Mouse (Mus musculus) MEL (cell line): Measurements from ENCODE around the gene Dennd2a. TPM values are rescaled to one million over a fixed set of nuclear protein-coding genes. Genes with fewer than 3 reads are reported as not detected.

Experiments
- DNase-seq: peaks from one replicate; pipeline ENCODE4 v3.0.0; 2011; ENCODE audit warnings: low read depth, low spot score
- H3K27ac ChIP-seq: 2 replicates; pipeline ENCODE4 v1.5.1; 2012; ENCODE audit warnings: low read depth, mild to moderate bottlenecking, control low read depth, low read length, moderate library complexity; ENCODE audit not compliant: control insufficient read depth
- H3K27me3 ChIP-seq, 2 experiments: fragments of 150-350 bp in 1 of 2; sonication (generic) in 1 of 2; 2 replicates each; pipeline ENCODE4 v1.6.1; 2012; ENCODE audit warnings: low read length in 2 of 2, mild to moderate bottlenecking in 2 of 2, improper control_type of control experiment in 1 of 2, moderate library complexity in 1 of 2; ENCODE audit not compliant: insufficient read depth in 2 of 2, control insufficient read depth in 1 of 2
- H3K36me3 ChIP-seq, 2 experiments: 2 replicates each; pipeline ENCODE4 v1.6.1; 2012 to 2014; ENCODE audit warnings: low read length in 2 of 2, improper control_type of control experiment in 1 of 2, inconsistent platforms in 1 of 2, mild to moderate bottlenecking in 1 of 2; ENCODE audit not compliant: insufficient read depth in 2 of 2, control insufficient read depth in 1 of 2
- H3K4me1 ChIP-seq, 2 experiments: fragments of 150-350 bp in 1 of 2; sonication (generic) in 1 of 2; 2 replicates each; pipeline ENCODE4 v1.6.1; 2012; ENCODE audit warnings: low read length in 2 of 2, improper control_type of control experiment in 1 of 2, mild to moderate bottlenecking in 1 of 2; ENCODE audit not compliant: insufficient read depth in 2 of 2, control insufficient read depth in 1 of 2
- H3K4me3 ChIP-seq, 2 experiments: fragments of 150-350 bp in 1 of 2; sonication (generic) in 1 of 2; 2 replicates each; pipeline ENCODE4 v1.5.1; 2012; ENCODE audit warnings: low read depth in 2 of 2, low read length in 2 of 2, mild to moderate bottlenecking in 2 of 2, moderate library complexity in 2 of 2, control low read depth in 1 of 2, improper control_type of control experiment in 1 of 2; ENCODE audit not compliant: control insufficient read depth in 1 of 2, insufficient read depth in 1 of 2
- H3K79me2 ChIP-seq: 2 replicates; pipeline ENCODE4 v1.6.1; 2012; ENCODE audit warnings: mild to moderate bottlenecking, low read length, moderate library complexity; ENCODE audit not compliant: control insufficient read depth, poor library complexity, insufficient read depth
- H3K9ac ChIP-seq: 2 replicates; pipeline ENCODE4 v1.6.1; 2012; ENCODE audit warnings: low read depth, mild to moderate bottlenecking, control low read depth, low read length, moderate library complexity; ENCODE audit not compliant: control insufficient read depth, poor library complexity, severe bottlenecking
- H3K9me3 ChIP-seq: fragments of 150-350 bp; sonication (generic); replicated peaks from 2 replicates; pipeline ENCODE4 v1.6.1; 2012; ENCODE audit warnings: mild to moderate bottlenecking, low read length, improper control_type of control experiment, moderate library complexity; ENCODE audit not compliant: insufficient read depth
- BHLHE40 ChIP-seq: IDR thresholded peaks from 2 replicates; pipeline ENCODE4 v1.6.1; 2012; ENCODE audit warnings: low read depth, mild to moderate bottlenecking, inconsistent platforms, low read length, improper control_type of control experiment, borderline replicate concordance
- CHD1 ChIP-seq: IDR thresholded peaks from 2 replicates; pipeline ENCODE4 v1.6.1; 2012; ENCODE audit warnings: low read depth, mild to moderate bottlenecking, inconsistent platforms, low read length, improper control_type of control experiment
- CHD2 ChIP-seq: IDR thresholded peaks from 2 replicates; pipeline ENCODE4 v1.6.1; 2011; ENCODE audit warnings: low read length, improper control_type of control experiment
- CTCF ChIP-seq, 3 experiments: IDR thresholded peaks in 2 of 3; conservative IDR thresholded peaks in 1 of 3; 2 replicates each; pipeline ENCODE4 v1.5.1; 2011 to 2012; ENCODE audit warnings: low read length in 3 of 3, low read depth in 2 of 3, mild to moderate bottlenecking in 2 of 3, improper control_type of control experiment in 1 of 3, inconsistent platforms in 1 of 3, mixed read lengths in 1 of 3, moderate library complexity in 1 of 3; ENCODE audit not compliant: control insufficient read depth in 1 of 3, insufficient read depth in 1 of 3, poor library complexity in 1 of 3, severe bottlenecking in 1 of 3
- E2F4 ChIP-seq: IDR thresholded peaks from 2 replicates; pipeline ENCODE4 v1.6.1; 2011; ENCODE audit warnings: low read depth, low read length, improper control_type of control experiment, borderline replicate concordance
- ELF1 ChIP-seq: IDR thresholded peaks from 2 replicates; pipeline ENCODE4 v1.6.1; 2014; ENCODE audit warnings: low read depth, mild to moderate bottlenecking, inconsistent platforms, low read length, improper control_type of control experiment, moderate library complexity
- EP300 ChIP-seq, 2 experiments: IDR thresholded peaks; 2 replicates each; pipeline ENCODE4 v1.6.1; 2011; ENCODE audit warnings: improper control_type of control experiment in 2 of 2, low read length in 2 of 2, low read depth in 1 of 2, mild to moderate bottlenecking in 1 of 2
- ETS1 ChIP-seq: IDR thresholded peaks from 2 replicates; pipeline ENCODE4 v1.6.1; 2012; ENCODE audit warnings: low read depth, mild to moderate bottlenecking, inconsistent platforms, low read length, improper control_type of control experiment, moderate library complexity
- GABPA ChIP-seq: IDR thresholded peaks from 2 replicates; pipeline ENCODE4 v1.6.1; 2012; ENCODE audit warnings: low read depth, mild to moderate bottlenecking, inconsistent platforms, low read length, improper control_type of control experiment, moderate library complexity
- GATA1 ChIP-seq: IDR thresholded peaks from 2 replicates; pipeline ENCODE4 v1.6.1; 2011; ENCODE audit warnings: low read depth, low read length, improper control_type of control experiment
- HCFC1 ChIP-seq: IDR thresholded peaks from 2 replicates; pipeline ENCODE4 v1.6.1; 2012; ENCODE audit warnings: low read depth, mild to moderate bottlenecking, inconsistent platforms, low read length, improper control_type of control experiment, moderate library complexity
- KAT2A ChIP-seq: conservative IDR thresholded peaks from 2 replicates; pipeline ENCODE4 v1.6.1; 2012; ENCODE audit warnings: low read depth, low read length, improper control_type of control experiment, inconsistent platforms
- MAFK ChIP-seq: IDR thresholded peaks from 2 replicates; pipeline ENCODE4 v1.6.1; 2011; ENCODE audit warnings: low read depth, mild to moderate bottlenecking, low read length, improper control_type of control experiment, borderline replicate concordance
- MAX ChIP-seq: IDR thresholded peaks from 2 replicates; pipeline ENCODE4 v1.6.1; 2011; ENCODE audit warnings: low read length, improper control_type of control experiment
- MEF2A ChIP-seq: IDR thresholded peaks from 2 replicates; pipeline ENCODE4 v1.6.1; 2014; ENCODE audit warnings: low read depth, mild to moderate bottlenecking, inconsistent platforms, low read length, improper control_type of control experiment; ENCODE audit not compliant: poor library complexity, insufficient replicate concordance, severe bottlenecking; ENCODE audit errors: extremely low read depth
- MXI1 ChIP-seq: IDR thresholded peaks from 2 replicates; pipeline ENCODE4 v1.6.1; 2011; ENCODE audit warnings: mild to moderate bottlenecking, low read depth, low read length, improper control_type of control experiment
- MYC ChIP-seq: IDR thresholded peaks from 2 replicates; pipeline ENCODE4 v1.6.1; 2011; ENCODE audit warnings: low read depth, mild to moderate bottlenecking, low read length, improper control_type of control experiment, moderate library complexity
- NRF1 ChIP-seq: IDR thresholded peaks from 2 replicates; pipeline ENCODE4 v1.6.1; 2014; ENCODE audit warnings: low read depth, mild to moderate bottlenecking, inconsistent platforms, low read length, improper control_type of control experiment, moderate library complexity; ENCODE audit not compliant: poor library complexity, insufficient read depth, severe bottlenecking
- POLR2AphosphoS2 ChIP-seq: IDR thresholded peaks from 2 replicates; pipeline ENCODE4 v1.6.1; 2011; ENCODE audit warnings: low read length, improper control_type of control experiment
- POLR2AphosphoS5 ChIP-seq: IDR thresholded peaks from 2 replicates; pipeline ENCODE4 v1.6.1; 2012; ENCODE audit warnings: low read depth, borderline replicate concordance, mild to moderate bottlenecking, inconsistent platforms, low read length, moderate library complexity, mixed read lengths
- RCOR1 ChIP-seq: IDR thresholded peaks from 2 replicates; pipeline ENCODE4 v1.6.1; 2012; ENCODE audit warnings: low read depth, mild to moderate bottlenecking, inconsistent platforms, low read length, improper control_type of control experiment
- SMC3 ChIP-seq: IDR thresholded peaks from 2 replicates; pipeline ENCODE4 v1.6.1; 2011; ENCODE audit warnings: low read depth, low read length, improper control_type of control experiment
- TAL1 ChIP-seq: IDR thresholded peaks from 2 replicates; pipeline ENCODE4 v1.6.1; 2012; ENCODE audit warnings: mild to moderate bottlenecking, inconsistent platforms, low read length, moderate library complexity, mixed read lengths
- TCF12 ChIP-seq: IDR thresholded peaks from 2 replicates; pipeline ENCODE4 v1.6.1; 2014; ENCODE audit warnings: low read depth, mild to moderate bottlenecking, inconsistent platforms, low read length, improper control_type of control experiment, moderate library complexity
- UBTF ChIP-seq: IDR thresholded peaks from 2 replicates; pipeline ENCODE4 v1.6.1; 2012; ENCODE audit warnings: low read depth, mild to moderate bottlenecking, inconsistent platforms, low read length, improper control_type of control experiment, moderate library complexity, borderline replicate concordance; ENCODE audit not compliant: insufficient read depth
- USF2 ChIP-seq, 2 experiments: IDR thresholded peaks; 2 replicates each; pipeline ENCODE4 v1.6.1; 2011 to 2012; ENCODE audit warnings: improper control_type of control experiment in 2 of 2, low read length in 2 of 2, borderline replicate concordance in 1 of 2, inconsistent platforms in 1 of 2, low read depth in 1 of 2, mild to moderate bottlenecking in 1 of 2; ENCODE audit not compliant: insufficient read depth in 1 of 2
- ZC3H11A ChIP-seq: IDR thresholded peaks from 2 replicates; pipeline ENCODE4 v1.6.1; 2012; ENCODE audit warnings: low read depth, mild to moderate bottlenecking, inconsistent platforms, low read length, improper control_type of control experiment
- ZKSCAN1 ChIP-seq: IDR thresholded peaks from 2 replicates; pipeline ENCODE4 v1.6.1; 2012; ENCODE audit warnings: low read depth, mild to moderate bottlenecking, inconsistent platforms, low read length, improper control_type of control experiment, moderate library complexity
- ZMIZ1 ChIP-seq: IDR thresholded peaks from 2 replicates; pipeline ENCODE4 v1.6.1; 2012; ENCODE audit warnings: low read depth, mild to moderate bottlenecking, inconsistent platforms, low read length, improper control_type of control experiment, moderate library complexity
- polyA plus RNA-seq, 2 experiments: library from polyadenylated mRNA; stranded (reverse) in 1 of 2; unstranded in 1 of 2; fragments of >175 nt in 1 of 2; fragments of >200 nt in 1 of 2; gene quantifications; 2 replicates each; pipeline versions ENCODE4 v1.2.1 to v1.2.4; 2012; ENCODE audit warnings: low replicate concordance in 2 of 2, low read depth in 1 of 2; ENCODE audit not compliant: insufficient read length in 2 of 2, insufficient read depth in 1 of 2, missing spikeins in 1 of 2
- total RNA-seq: library from RNA; depleted of rRNA; stranded (reverse); fragments of 300-350 nt; gene quantifications from 2 replicates; pipeline ENCODE4 v1.2.3, GENCODE M21; 2012

The Dennd2a gene
- total and polyA plus RNA-seq, 3 experiments = 0.15 TPM; not detected in 2

DNA sequence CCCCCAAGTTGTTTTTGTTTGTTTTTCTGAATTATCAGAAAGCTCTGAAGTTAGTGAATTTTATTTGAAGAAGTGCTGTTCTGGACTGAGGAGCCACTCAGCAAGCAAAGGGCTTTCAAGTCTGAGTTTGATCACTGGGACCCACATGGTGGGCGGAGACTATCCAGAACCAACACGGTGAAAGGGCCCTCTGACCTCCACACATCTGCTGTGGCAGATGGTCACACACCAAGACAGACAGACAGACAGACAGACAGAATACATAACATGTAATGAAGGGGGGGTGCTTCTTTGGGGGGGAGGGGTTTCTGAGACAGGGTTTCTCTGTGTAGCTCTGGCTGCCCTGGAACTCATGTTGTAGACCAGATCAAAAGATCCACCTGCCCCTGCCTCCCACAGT lies 17.1 kb downstream of the Dennd2a start:
- no peak for DNase-seq
- H3K79me2 ChIP-seq = no peaks in the 10 kb centered on the region
- H3K9ac ChIP-seq = no peak overlapping the region
- no peaks in the 10 kb centered on the region for H3K9me3 ChIP-seq
- no peaks in the 10 kb centered on the region; a peak in 1 of 4 replicates for H3K27me3 ChIP-seq
- H3K4me3 ChIP-seq = no peak overlapping the region
- no peak overlapping the region for H3K27ac ChIP-seq
- no peaks in the 10 kb centered on the region for H3K4me1 ChIP-seq
- no peaks in the 10 kb centered on the region for H3K36me3 ChIP-seq
- TF ChIP-seq EP300 (IDR thresholded peaks at IDR 0.05; ENCODE audit: low read depth in 1 of 2, low read length in 2 of 2) (no peak), TAL1 (no peak), MYC (no peak), MAX (no peak), UBTF (no peak), BHLHE40 (no peak), HCFC1 (no peak), TCF12 (no peak), MEF2A (no peak), ELF1 (no peak), MXI1 (no peak), CHD2 (no peak), POLR2AphosphoS5 (no peak), NRF1 (no peak), CHD1 (no peak), E2F4 (no peak)

DNA sequence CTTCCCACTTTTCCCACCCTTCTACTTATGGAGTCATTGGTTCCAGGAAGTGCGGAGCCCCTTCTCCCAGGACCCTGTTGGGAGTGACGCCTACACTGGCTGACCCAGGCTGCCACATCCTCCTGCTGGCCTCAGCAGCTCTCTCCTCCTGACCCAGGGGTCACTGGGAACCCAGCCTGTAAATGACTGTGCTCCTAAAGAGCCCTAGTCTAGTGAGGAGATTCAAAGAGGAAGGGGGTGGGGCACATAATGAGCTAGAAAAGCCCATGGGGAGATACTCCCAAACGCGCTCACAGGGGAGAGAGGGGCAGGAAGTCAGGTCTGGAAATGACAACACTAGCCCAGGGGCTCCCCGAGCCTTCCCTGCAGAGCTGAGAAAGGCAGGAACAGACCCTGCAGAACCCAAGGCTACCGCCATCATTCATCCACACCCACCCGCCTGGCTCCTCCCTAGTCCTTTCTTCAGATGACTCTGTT lies 17.9 kb downstream of the Dennd2a start:
- no peak for TF ChIP-seq MAFK
- TF ChIP-seq SMC3 = no peak
- no peak for TF ChIP-seq CHD1
- no peak for TF ChIP-seq CTCF (IDR thresholded peaks at IDR 0.05 in 2 of 3, conservative IDR thresholded peaks at IDR 0.05 in 1 of 3; ENCODE audit: control insufficient read depth in 1 of 3, insufficient read depth in 1 of 3, low read depth in 2 of 3, low read length in 3 of 3, poor library complexity in 1 of 3, severe bottlenecking in 1 of 3)
- no peak for TF ChIP-seq POLR2AphosphoS2
- no peak for TF ChIP-seq KAT2A
- no peak for TF ChIP-seq POLR2AphosphoS5
- no peak for TF ChIP-seq ETS1
- TF ChIP-seq RCOR1 = no peak
- no peak for TF ChIP-seq HCFC1
- no peak for TF ChIP-seq MEF2A
- no peak for TF ChIP-seq ZC3H11A
- no peak for TF ChIP-seq ELF1
- TF ChIP-seq ZKSCAN1 = no peak
- TF ChIP-seq BHLHE40 = no peak
- TF ChIP-seq USF2 (IDR thresholded peaks at IDR 0.05; ENCODE audit: borderline replicate concordance in 1 of 2, insufficient read depth in 1 of 2, low read depth in 1 of 2, low read length in 2 of 2) = no peak
- no peak for TF ChIP-seq ZMIZ1
- TF ChIP-seq GATA1 = no peak
- TF ChIP-seq MAX = no peak
- TF ChIP-seq GABPA = no peak
- no peak overlapping the region for H3K27ac ChIP-seq
- no peak for DNase-seq
- H3K9ac ChIP-seq = no peak overlapping the region
- no peaks in the 10 kb centered on the region for H3K36me3 ChIP-seq
- H3K4me3 ChIP-seq = no peak overlapping the region
- no peaks in the 10 kb centered on the region; a peak in 1 of 4 replicates for H3K27me3 ChIP-seq
- H3K4me1 ChIP-seq = no peaks in the 10 kb centered on the region
- no peaks in the 10 kb centered on the region for H3K79me2 ChIP-seq
- no peaks in the 10 kb centered on the region for H3K9me3 ChIP-seq
